Mouse (Mus musculus): ENCODE data around the gene Fbxl16.

The Fbxl16 gene

GRCm38 (mm10) chr17:25842509-25842908 is 33.6 kb downstream of the Fbxl16 start:
- no peak for DNase-seq

DNA sequence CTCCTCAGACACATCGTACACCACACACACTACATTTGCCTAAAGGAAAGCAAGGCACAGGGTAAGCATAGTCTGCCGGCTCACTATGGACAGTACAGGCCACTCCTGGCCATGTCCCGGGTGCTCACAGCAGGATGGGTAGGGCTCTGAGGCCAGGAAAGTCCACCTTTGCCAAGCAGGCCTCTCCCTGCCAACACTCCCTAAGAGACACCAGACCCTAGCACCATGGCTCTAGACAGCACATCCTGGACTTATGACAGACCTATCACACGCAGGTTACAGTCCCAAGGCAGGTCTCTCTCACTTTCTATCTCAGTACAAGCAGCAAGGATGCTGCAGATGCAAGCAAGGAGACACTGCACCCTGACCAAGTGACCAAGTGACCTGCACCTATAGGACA is 34.2 kb downstream of the Fbxl16 start:
- no peak for DNase-seq

DNA sequence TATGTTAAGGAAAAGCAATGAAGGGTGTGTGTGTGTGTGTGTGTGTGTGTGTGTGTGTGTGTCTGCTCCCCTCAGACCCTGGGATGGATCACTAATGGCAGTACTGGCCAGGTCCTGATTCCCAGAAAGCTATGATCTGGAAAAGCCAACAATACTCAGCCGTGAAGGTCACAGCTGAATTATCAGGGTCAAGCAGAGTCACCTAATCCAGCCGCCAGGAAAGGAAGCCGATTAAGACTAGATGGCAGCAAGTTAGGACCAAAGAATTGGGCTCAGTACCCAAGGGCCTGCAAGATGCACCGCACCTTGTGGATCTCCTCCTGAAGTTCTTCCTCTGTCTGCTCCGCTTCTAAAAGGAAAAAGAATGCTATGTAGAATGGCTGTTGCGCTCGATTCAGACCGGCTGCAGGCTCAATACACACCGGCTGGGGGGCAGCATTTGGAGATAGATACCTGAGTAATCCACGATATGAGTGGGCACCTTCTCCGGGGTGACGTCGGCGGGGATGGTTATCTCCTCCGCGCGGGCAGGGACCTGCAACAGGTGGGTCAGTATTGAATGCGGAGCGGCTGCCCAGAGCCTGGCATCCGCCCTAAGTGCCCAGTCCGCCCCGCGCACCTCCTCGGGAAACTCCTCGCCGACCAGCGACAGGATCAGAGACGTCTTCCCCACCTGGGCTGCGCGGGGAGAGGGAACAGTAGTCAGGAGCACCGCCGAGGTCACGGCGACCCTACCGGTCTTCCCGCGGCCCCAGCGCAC is 34.9 kb downstream of the Fbxl16 start:
- DNase-seq: no peak

GRCm38 (mm10) chr17:25844396-25844901 is 35.6 kb downstream of the Fbxl16 start, which contains the start of gene Rhot2:
Gene Rhot2, minus strand, starts transcription at chr17:25844851.
- peak; percentile 96 for DNase-seq

DNA sequence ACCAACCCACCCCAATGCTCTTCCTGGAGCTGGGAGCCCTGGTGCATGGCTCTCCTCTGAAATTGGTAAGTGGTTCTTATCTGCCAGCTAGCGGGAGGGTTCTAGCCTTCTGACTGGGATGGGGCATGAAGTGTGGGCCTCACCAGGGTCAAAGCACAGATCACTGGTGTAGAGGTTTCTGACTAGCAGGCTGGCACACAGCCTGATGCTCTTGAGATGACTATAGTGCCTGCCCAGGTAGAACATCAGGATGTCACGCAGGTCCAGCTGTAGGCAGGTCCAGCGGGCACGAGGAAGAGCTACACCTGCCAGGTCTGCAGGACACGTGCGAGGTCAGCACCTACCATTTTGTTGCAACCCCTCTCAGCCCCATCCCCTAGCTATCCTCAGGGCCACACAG is 51.3 kb downstream of the Fbxl16 start:
- DNase-seq: no peak

DNA sequence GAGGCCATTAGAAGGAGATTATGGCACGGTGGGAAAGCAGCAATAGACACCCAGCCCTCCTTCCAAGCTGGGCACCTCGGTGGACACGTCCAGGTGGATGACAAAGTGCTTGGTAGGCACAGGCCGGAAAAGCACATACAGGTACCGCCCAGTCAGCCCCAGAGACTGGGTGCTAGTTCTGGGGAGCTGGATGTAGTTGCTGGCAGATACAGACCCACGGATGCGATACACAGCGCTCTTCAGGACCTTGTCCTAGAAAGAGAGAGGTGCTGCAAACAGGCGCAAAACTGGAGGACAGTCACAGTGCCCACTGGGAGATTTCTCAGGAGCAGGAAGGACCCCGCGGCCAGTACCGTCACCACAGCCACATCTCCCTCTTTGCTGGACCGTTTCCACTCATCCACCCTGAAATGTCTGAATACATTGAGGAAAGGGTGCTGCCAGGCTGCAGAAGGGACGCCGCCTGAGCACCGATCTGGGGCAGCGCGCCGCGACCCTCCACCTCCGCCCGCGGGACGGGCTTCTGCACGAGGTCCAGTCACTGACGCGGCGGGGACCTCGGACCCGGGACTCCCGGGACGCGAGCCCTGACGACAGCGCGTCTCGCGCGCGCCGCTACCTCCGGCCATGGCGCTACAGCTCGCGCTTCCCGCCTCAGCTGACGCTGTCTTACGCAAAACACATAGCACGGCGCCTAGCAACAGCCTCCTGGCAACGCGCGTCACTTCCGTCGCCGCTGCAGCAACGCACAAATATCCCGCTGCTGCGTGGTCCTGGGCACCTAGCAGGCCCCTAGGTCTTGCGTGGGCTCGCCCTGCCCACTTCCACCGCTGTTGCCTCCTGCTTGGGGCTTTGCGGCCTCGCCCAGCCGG is 52.2 kb downstream of the Fbxl16 start, which contains the start of gene Wdr90:
Gene Wdr90 (minus strand): TSS at position 670 of the 872 bp plus-strand sequence.
- peak; percentile 92 to 95 for DNase-seq

DNA sequence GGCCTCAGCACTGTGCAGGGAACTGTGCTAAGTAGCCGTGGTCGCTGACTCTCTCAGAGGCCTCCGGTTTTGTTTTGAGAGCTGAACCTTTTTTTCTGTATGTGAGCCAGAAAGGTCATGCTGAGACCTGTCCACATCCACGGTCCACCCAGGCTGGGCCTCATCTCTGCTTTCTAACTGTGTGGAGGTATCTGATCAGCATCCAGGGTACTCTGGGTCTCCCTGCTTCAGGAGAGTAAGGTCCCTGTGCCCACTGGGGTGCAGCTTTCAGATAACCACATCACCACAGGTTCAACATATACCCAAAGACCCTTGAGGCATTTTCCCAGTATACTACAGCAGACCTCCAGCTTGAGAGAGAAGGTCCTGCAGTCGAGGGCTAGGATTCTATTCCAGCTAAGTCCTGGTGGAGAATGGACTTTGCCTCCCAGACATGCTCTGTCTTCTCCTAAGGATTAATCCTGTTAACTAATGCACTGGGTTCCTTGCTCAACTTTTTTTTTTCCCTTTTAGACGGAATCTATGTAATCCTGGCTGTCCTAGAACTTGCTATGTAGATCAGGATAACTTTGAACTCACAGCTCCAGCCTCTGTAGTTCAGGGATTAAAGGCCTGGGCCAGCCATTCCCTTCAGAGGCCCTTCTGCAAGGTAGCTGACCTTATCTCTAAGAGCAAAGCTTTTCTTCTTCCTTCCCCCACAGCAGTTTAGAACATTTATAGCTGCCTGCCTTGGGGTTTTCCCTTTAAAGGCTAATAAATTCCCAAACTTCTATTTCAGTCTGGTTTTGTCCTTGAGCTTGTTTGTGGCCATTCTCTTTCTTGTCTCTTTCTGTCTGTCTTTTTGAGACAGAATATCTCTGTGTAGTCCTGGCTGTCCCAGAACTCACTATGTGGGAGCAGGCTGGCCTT is 53.1 kb downstream of the Fbxl16 start:
- no peak for DNase-seq

DNA sequence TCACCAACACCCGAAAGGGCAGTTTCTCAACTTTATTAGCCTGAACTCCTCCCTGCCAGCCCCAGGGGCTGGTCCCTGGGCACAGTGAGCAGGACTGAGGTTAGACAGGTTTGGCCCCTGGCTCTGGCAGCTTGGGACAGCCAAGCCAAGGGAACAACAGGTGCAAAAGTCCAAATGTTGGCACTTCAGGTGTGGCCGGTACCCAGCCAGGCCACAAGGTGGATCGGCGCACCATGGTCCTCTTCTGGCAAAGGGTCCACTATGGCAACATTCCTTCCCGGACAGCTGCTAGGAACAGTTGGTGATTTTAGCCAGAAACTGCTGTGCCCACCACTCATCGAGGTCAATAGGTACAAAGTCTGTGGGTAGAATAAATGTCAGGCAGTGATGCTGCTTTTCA is 54.8 kb downstream of the Fbxl16 start:
- no peak for DNase-seq

- DNase-seq: no peak
These were observed 55.4 kb downstream of the Fbxl16 start for GRCm38 (mm10) chr17:25864311-25864710.

DNA sequence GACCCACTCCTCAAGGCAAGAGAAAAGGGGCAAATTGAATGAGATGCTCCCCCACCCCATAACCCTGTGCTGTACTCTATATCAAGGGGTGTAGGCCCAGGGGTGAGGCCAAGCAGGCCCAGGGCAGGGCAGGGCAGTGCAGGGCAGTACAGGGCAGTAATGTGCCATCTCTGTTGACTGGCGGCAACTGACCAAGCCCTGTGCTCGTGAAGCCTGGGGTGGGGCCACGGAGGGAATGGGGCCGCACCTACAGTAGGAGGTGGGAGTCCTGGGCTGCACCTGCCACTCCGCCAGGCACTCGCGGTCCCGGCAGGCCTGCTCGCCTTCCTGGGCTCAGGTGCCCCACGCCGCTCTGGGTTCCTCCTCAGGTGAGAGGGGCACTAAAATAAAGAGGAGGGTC is 56.4 kb downstream of the Fbxl16 start:
- DNase-seq: no peak

DNA sequence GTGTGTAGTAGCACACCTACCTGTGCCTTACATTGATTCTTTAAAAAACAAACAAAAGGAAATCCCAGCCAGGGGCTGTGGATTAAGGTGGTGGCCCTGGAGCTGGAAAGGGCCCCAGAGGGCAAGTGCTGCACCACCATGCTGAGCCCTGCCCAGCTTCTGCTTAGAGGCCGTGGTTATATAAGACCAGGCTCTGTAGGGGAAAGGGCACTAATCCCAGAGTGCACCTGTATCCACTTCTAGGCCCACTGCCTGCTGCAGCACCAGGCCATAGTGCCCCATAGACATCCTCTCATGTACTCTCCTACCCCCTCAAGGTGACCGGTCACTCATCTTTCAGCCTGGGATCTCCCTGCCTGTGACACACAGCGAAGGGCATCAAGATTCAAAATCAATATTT is 57.3 kb downstream of the Fbxl16 start:
- no peak for DNase-seq

- no peak for DNase-seq
These were observed 58.6 kb downstream of the Fbxl16 start for GRCm38 (mm10) chr17:25867509-25867835.

GRCm38 (mm10) chr17:25867836-25868600 is 59.1 kb downstream of the Fbxl16 start:
- DNase-seq: peak; percentile 43 to 64

DNA sequence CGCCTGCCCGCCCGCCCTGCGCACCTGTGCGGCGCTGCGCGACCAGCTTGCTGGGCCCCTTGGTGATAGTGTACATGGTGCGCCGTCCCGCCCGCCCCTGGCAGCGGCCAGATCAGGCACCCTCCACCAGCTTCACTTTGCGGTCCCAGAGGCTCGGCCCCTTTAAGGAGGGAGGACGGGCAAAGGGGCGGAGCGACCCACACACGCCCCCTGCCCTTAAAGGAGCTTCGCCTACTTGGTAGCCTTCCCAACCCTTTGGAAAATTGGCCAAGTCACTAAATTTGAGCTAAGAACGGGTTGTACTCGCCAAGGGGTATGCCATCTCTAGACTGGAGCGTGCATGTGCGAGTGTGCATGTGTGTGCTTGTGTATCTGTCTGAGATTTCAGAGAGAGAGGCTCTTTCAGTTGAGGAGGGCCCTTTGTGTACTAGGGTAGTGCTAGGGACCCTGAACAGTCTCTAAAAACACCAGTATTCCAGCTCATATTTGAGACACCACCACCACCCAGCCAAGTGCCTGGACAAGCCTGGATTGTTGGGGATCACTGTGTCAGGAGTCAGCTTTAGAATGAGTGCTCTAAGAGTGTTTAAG is 59.8 kb downstream of the Fbxl16 start, which contains the start of gene Mcrip2:
Gene Mcrip2 (minus strand): TSS at position 164 of the 591 bp plus-strand sequence.
- peak; percentile 85 to 88 for DNase-seq

DNA sequence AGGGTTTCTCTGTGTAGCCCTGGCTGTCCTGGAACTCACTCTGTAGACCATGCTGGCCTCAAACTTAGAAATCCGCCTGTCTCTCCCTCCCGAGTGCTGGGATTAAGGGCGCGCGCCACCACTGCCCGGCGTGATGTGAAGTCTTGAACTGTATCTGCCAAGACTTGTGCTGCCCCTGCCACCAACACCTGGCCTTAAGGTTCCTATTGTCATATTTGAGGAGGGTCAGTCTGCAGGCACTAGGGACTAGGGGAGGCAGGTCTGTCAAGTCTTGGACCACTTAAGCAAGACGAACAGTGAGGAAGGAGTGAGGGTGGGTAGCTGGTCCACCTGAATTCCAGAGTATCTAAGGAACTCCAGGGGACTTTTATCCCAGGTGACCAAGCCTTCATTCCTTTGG is 60.6 kb downstream of the Fbxl16 start:
- no peak for DNase-seq

- DNase-seq: no peak
These were observed 61.1 kb downstream of the Fbxl16 start for GRCm38 (mm10) chr17:25869954-25870353.

Measured in lung, postnatal 4 days (tissue).